Mouse (Mus musculus) Muller cell, postnatal 12 days (primary cell): ENCODE results near the gene Myo7a.

Experiments used
- DNase-seq: peaks from one replicate; pipeline ENCODE4 v3.0.0-alpha.2; 2015; ENCODE audit errors: inconsistent ontology term

Gene Myo7a

DNA sequence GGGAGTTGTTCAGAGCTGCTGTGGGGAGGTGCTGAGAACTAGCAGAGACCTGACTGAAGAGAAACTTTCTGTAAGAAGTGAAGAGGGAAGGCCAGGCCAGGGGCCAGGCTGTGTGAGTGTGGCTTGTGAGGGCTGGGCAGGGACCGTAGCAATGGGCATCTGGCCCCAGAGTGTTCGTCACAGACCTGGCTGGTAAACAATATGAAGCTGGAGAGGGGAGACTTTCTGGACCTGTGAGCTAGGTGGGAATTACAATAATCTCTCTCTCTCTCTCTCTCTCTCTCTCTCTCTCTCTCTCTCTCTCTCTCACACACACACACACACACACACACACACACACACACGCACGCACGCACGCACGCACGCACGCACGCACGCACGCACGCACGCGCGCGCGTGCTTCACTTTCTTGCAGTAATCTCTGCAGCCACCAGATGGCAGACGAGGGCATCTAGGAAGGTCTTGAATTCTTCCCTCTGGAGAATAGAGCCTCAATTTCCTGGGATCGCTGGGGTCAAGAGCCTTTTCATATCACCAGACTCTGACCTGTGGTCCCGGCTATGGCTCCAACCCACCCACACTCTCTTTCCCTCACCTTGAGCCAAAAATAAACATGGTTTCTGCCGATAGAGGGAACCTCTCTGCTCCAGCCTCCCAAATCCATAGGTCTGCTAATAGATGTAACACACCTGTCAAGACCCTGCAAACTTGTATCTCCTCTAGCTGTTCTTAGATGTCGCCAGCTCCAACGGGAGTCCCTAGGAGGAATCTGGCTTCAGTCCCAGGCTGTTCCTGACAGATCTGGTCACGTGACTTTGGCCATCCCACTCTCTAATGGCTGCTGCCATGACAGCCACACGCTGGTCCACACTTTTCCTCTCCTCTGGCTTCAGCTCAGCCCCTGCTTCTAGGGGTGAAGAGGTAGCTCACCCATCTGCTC is 16.1 kb downstream of the Myo7a start:
- DNase-seq, result peak; percentile 79

GRCm38 (mm10) chr7:98102488-98102887 is 16.8 kb downstream of the Myo7a start:
- no peak for DNase-seq

- no peak for DNase-seq
Measured at GRCm38 (mm10) chr7:98097557-98097956, 21.8 kb downstream of the Myo7a start.

DNA sequence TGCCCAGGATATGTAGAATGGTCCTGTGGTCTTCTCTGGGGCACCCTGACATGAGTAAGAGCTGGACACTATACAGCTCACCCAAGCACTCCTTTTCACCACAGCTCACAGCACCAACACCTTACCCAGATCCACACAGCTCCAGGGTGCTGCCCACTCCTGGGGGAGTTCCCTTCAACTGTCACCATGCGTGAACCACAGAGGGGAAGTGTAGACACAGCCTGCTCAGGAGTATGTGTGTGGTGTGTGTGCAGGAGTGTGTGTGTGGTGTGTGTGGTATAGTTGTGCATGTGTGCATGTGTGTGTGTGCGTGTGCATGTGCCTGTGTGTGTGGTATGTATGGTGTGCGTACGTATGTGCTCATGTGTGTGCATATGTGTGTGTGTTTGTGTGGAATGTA is 23.5 kb downstream of the Myo7a start:
- no peak for DNase-seq

- DNase-seq, result no peak
Measured at GRCm38 (mm10) chr7:98086346-98086745, 33.0 kb downstream of the Myo7a start.

DNA sequence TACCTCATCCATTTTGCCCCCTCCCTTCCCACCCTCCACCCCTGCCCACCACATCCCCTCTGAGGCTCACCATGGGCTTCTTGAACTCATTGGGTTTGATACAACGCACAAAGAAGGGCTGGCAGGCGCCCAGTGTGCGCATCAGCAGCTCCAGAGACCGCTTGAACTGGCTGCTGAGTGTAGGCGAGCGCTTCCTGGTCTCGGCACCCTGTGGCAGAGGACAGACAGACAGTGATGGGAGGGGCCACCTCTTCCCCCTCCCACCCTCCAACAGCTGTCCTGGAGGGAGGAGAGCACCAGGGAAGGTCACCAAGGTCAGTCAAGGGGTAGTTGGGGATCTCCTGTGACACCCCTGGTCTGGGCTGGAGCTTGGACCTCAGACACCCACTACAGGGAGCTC is 34.0 kb downstream of the Myo7a start:
- DNase-seq, result no peak

GRCm38 (mm10) chr7:98084541-98085293 is 34.6 kb downstream of the Myo7a start:
- DNase-seq, result no peak

- no peak for DNase-seq
Measured at GRCm38 (mm10) chr7:98082376-98082775, 36.9 kb downstream of the Myo7a start.

- no peak for DNase-seq
Measured at GRCm38 (mm10) chr7:98077453-98077852, 41.9 kb downstream of the Myo7a start.

GRCm38 (mm10) chr7:98071620-98072019 is 47.7 kb downstream of the Myo7a start:
- DNase-seq, result peak; percentile 51

DNA sequence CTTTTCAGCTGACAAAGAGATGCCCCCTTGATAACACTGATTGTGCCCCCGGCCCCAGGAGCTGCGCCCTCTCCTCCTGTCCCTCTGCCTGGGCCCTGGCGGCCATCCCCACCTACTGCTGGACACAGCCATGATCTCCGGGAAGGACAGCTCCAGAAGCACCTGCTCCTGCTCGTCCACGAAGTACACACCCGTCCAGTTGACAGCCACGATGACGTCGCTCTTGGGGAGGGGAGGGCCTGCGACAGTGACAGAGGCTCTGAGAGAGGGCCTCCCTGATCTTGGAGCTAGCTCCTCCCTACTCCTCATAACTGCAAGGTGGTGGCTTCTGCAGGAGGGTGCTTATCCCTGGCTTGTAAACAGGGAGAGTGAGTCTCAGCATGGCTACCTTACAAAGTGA is 53.1 kb downstream of the Myo7a start:
- DNase-seq, result no peak

GRCm38 (mm10) chr7:98054942-98055341 is 64.4 kb downstream of the Myo7a start:
- no peak for DNase-seq

DNA sequence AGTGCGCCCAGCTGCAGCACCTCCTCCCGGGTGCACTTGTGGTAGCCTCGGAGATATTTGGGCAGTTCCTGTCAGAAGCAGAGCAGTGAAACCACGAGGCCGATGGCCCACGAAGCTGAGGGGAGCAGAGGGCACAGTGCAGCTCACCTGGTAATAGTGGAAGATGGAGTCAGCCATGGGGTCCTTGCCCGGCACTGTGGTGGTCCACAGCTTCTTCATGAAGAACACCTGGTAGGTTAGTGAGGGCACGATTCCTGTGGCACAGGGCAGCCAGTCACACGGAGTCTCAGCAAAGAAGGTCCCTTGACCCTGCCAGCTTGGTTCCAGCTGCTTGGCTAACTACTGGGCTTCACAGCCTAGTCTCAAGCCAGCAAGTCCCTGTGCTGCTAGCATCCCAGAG is 64.9 kb downstream of the Myo7a start:
- DNase-seq, result no peak

GRCm38 (mm10) chr7:98051980-98052379 is 67.3 kb downstream of the Myo7a start:
- DNase-seq, result no peak

DNA sequence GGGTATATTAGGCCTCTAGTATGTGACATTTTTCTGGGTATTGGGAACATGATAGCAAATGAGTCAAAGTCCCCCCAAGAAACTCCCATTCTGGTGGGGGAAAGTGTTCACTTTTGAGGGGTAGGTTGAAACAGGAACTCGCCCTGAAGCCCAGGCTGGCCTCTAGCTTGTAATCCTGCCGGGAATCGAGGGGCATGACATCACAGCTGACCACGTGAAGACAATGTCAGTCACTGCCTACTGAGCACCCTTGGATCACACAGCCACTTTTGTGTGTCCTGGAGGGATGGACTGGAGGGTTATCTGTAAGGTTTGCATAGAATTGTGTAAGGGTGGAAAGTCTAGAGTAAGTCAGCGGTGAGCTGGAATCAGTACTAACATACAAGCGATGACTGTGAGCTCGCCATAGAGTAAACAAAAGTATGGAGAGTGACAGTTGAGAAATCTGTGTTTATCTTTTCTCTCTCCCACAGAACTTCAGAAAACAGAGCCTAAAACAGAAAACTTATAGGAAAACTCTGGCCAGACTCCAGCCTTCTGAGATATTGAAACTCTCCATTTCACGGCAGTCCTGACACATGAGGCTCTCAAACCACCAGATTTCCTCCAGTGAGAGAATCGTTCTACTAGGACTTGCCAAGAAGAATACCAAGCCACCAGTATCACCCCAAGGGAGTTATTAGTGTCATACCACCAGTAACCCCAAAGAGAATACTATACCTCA is 71.1 kb downstream of the Myo7a start:
- DNase-seq, result no peak

DNA sequence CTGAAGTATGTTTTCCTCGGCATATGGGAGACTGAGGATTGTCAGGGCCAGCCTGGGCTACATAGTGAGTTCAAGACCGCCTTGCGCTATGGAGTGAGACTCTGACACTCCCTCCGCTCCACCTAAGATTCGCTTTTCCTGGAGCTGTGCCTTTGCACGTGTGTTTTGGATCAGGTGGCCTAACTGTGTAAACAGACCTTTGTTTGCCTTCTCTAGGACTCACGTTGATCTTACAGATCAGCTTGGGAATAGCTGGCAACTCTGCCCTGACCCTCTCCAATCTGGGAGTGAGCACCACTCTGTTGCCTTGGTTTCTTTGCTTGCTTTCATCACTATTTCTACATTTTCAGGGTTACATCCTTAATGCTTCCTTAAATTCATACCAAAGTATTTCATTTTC is 116.7 kb downstream of the Myo7a start:
- no peak for DNase-seq
